In the genomic region with DNA sequence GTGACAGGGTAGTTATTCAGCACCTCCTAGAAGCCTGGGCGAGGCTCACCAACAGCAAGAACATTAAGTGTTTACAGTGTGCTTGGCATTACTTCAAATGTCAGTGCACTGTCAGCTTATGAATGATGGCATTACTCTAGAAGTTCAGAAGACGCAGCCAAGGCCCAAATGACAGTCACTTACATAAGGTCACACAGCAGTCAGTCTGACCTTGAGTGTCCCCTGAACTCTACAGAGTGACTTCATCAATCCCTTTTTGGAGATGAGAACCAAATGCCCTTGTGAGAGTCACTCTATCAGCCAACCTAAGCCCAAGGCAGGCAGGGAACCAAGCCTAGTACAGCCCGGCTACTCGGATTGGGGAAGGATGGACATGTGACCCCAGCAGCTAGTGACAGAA, we compare ENCODE assay signal across 16 mouse cellular contexts. TPM values are rescaled to one million over a fixed set of nuclear protein-coding genes. Genes with fewer than 3 reads are reported as not detected.
"Had no signal": no experiment of that assay in that cellular context is flagged by ENCODE, and none has a peak within 500 bp of the region (broad histone marks: within the 10 kb centered on the region; RNA-seq: fewer than 3 reads in every experiment).

No protein-coding gene starts in this region.

- H3K27ac ChIP-seq: left cerebral cortex, adult 2 months; limb, embryonic 15.5 days; liver, embryonic 12.5 days; midbrain, embryonic 10.5 days; neural tube, embryonic 13.5 days had no signal

- DNase-seq: kidney, postnatal 25 days; lung, embryonic 14.5 days; lung, postnatal 10 days; lung, postnatal 4 days; midbrain, embryonic 14.5 days; right cerebral cortex, postnatal 14 days; thymus, postnatal 36 days had no signal

- H3K9me3 ChIP-seq: limb, embryonic 15.5 days; liver, embryonic 12.5 days; midbrain, embryonic 10.5 days; neural tube, embryonic 13.5 days had no signal

- H3K4me3 ChIP-seq: left cerebral cortex, adult 2 months; limb, embryonic 15.5 days; liver, embryonic 12.5 days; midbrain, embryonic 10.5 days; myocyte; neural tube, embryonic 13.5 days had no signal

- H3K4me2 ChIP-seq: limb, embryonic 15.5 days; liver, embryonic 12.5 days; lung, embryonic 14.5 days; neural tube, embryonic 13.5 days had no signal

- ATAC-seq: liver, embryonic 12.5 days had no signal

- H3K9ac ChIP-seq: limb, embryonic 15.5 days; liver, embryonic 12.5 days; lung, embryonic 14.5 days; neural tube, embryonic 13.5 days had no signal

RNA-seq across cellular contexts. Expression of a gene that starts 16.8 kb away (rescaled TPM):
- polyA plus RNA-seq: myocyte had no signal

RNA-seq across cellular contexts. Expression of a gene that starts 55.4 kb away (rescaled TPM):
- total RNA-seq: layer of hippocampus, postnatal 25 days; left cerebral cortex, adult 2 months; left cerebral cortex, postnatal 14 days; megakaryocyte, adult 5-6 weeks had no signal
- polyA plus RNA-seq: midbrain, embryonic 14.5 days had no signal
